Mouse (Mus musculus) kidney, adult 2 months (tissue): ENCODE measurements around the gene Cutc.

ENCODE experiments used
- CTCF ChIP-seq: fragments of 200-500 bp; conservative IDR thresholded peaks from 2 replicates; pipeline ENCODE4 v1.5.1; 2011; ENCODE audit warnings: low read depth, mild to moderate bottlenecking, control low read depth, low read length, moderate library complexity, mixed read lengths; ENCODE audit not compliant: insufficient read depth, insufficient read length
- POLR2A ChIP-seq: fragments of 200-500 bp; IDR thresholded peaks from one replicate; pipeline ENCODE4 v1.6.1; 2011; ENCODE audit warnings: low read depth, low read length, control low read depth

- no peak for TF ChIP-seq POLR2A
- no peak for TF ChIP-seq CTCF
These were observed 14.4 kb upstream of the Cutc start for GRCm38 (mm10) chr19:43738409-43738808.
